Mouse (Mus musculus) urinary bladder, postnatal 10 days (tissue): Measurements from ENCODE around the gene Ak1.

ENCODE experiments used
- DNase-seq: peaks from one replicate; pipeline ENCODE4 v3.0.0; 2022; ENCODE audit warnings: low spot score

Gene Ak1

GRCm38 (mm10) chr2:32621517-32621859 lies at the start of gene Ak1:
Ak1 (plus strand) TSS chr2:32621758.
- no peak for DNase-seq

- no peak for DNase-seq
These were observed 49.4 kb upstream of the Ak1 start for GRCm38 (mm10) chr2:32572196-32572595.

- DNase-seq: no peak
These were observed 47.1 kb upstream of the Ak1 start, which contains the start of gene Pip5kl1 for GRCm38 (mm10) chr2:32574497-32574896. Pip5kl1 (plus strand) TSS chr2:32574797.

GRCm38 (mm10) chr2:32574901-32575585 lies 46.5 kb upstream of the Ak1 start:
- no peak for DNase-seq

- DNase-seq: no peak
These were observed 45.9 kb upstream of the Ak1 start, which contains the start of gene 9430097D07Rik for GRCm38 (mm10) chr2:32575586-32576160. 9430097D07Rik (minus strand) TSS chr2:32575684.

- DNase-seq: no peak
These were observed 45.0 kb upstream of the Ak1 start for GRCm38 (mm10) chr2:32576532-32576931.

GRCm38 (mm10) chr2:32578146-32579046 lies 43.2 kb upstream of the Ak1 start:
- no peak for DNase-seq

- no peak for DNase-seq
These were observed 40.0 kb upstream of the Ak1 start for GRCm38 (mm10) chr2:32581450-32582095.

- no peak for DNase-seq
These were observed 38.4 kb upstream of the Ak1 start for GRCm38 (mm10) chr2:32582830-32583799.

GRCm38 (mm10) chr2:32585149-32585714 lies 36.3 kb upstream of the Ak1 start:
- no peak for DNase-seq

GRCm38 (mm10) chr2:32586871-32587351 lies 34.6 kb upstream of the Ak1 start, which contains the start of gene St6galnac4:
St6galnac4 (plus strand) TSS chr2:32587095.
- DNase-seq: peak; percentile 58

GRCm38 (mm10) chr2:32587731-32588321 lies 33.7 kb upstream of the Ak1 start:
- DNase-seq: no peak

GRCm38 (mm10) chr2:32589213-32589795 lies 32.3 kb upstream of the Ak1 start:
- no peak for DNase-seq

GRCm38 (mm10) chr2:32590224-32590623 lies 31.3 kb upstream of the Ak1 start:
- DNase-seq: no peak

GRCm38 (mm10) chr2:32591249-32591648 lies 30.3 kb upstream of the Ak1 start:
- DNase-seq: no peak

- no peak for DNase-seq
These were observed 24.8 kb upstream of the Ak1 start for GRCm38 (mm10) chr2:32596725-32597124.

- no peak for DNase-seq
These were observed 24.3 kb upstream of the Ak1 start for GRCm38 (mm10) chr2:32597248-32597647.

GRCm38 (mm10) chr2:32597699-32598098 lies 23.9 kb upstream of the Ak1 start:
- DNase-seq: no peak

- DNase-seq: no peak
These were observed 23.1 kb upstream of the Ak1 start for GRCm38 (mm10) chr2:32598506-32598905.

- no peak for DNase-seq
These were observed 22.1 kb upstream of the Ak1 start, which contains the start of gene St6galnac6 for GRCm38 (mm10) chr2:32599409-32599808. St6galnac6 (plus strand) TSS chr2:32599709.
